Mouse (Mus musculus) macrophage (primary cell): ENCODE results near the gene 2900026A02Rik. TPM values are rescaled to one million over a fixed set of nuclear protein-coding genes. Genes with fewer than 3 reads are reported as not detected.

Source experiments
- H3K27ac ChIP-seq: fragments of 350-480 bp; formaldehyde crosslinking; 2 replicates; pipeline ENCODE4 v1.9.0; 2021
- H3K36me3 ChIP-seq: fragments of 350-480 bp; formaldehyde crosslinking; 2 replicates; pipeline ENCODE4 v1.9.0; 2021; ENCODE audit errors: inconsistent target
- H3K4me3 ChIP-seq: fragments of 350-480 bp; formaldehyde crosslinking; 2 replicates; pipeline ENCODE4 v1.9.0; 2021; ENCODE audit errors: inconsistent target
- H3K79me2 ChIP-seq: fragments of 350-480 bp; formaldehyde crosslinking; 2 replicates; pipeline ENCODE4 v1.9.0; 2021; ENCODE audit errors: inconsistent target
- WGBS: methylation state at CpG from one replicate; pipeline ENCODE4 v1.1.7; 2026; ENCODE audit warnings: inconsistent platforms; ENCODE audit not compliant: missing documents; 5-methylcytosine and 5-hydroxymethylcytosine counted together
- polyA plus RNA-seq: library from polyadenylated mRNA; stranded (reverse); fragments of 250-400 nt; gene quantifications from 3 replicates; pipeline ENCODE4 v1.2.4, GENCODE M21; 2018; ENCODE audit warnings: inconsistent platforms

Gene 2900026A02Rik
- polyA plus RNA-seq, 1 experiment from 2014 or later: 4.3 TPM

DNA sequence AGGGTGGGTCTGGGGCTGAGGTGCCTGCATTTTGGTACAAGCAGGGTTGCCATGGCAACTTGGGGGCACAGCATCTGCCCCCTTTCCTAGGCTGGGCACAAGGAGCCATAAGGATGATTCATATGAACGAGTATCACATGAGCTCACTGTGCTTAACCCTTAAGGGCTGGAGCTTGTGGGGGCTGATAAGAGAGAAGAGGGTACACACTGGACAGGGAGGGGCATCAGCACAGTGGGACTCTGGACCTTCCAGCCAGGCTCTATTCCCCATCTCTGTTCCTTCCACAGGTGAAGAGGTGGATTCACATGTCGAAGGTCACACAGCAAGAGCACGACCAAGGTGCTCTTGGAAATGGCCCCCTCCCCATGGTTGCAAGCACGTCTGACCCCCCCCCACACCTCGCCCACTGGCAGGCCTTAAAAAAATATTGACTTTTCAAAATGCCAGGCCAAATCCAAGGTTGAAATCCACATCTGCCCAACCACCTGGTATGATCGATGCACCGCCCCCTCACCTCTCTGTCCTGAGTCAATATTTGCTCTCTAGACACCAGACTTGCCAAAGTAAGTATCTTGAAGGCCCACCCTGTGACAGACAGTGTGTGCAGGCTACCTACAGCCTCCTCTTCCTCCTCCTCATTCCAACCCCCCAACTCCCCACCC lies 81.8 kb downstream of the 2900026A02Rik start:
- WGBS: 82% methylated on average over 7 of the region's 7 CpGs
- Histone ChIP-seq H3K4me3 (peak overlapping the region; percentile 30; the same call in 1 of the 2 replicates), H3K27ac (no peak overlapping the region), H3K36me3 (no peaks in the 10 kb centered on the region), H3K79me2 (peaks cover 8% of the 10 kb centered on the region; the same call in 1 of the 2 replicates)

GRCm38 (mm10) chr5:113138319-113139063 lies 82.5 kb downstream of the 2900026A02Rik start:
- H3K4me3 ChIP-seq: peak overlapping the region; percentile 30
- H3K27ac ChIP-seq: no peak overlapping the region
- 2% methylated on average over 42 of the region's 43 CpGs for WGBS
- peaks cover 8% of the 10 kb centered on the region; the same call in 1 of the 2 replicates for H3K79me2 ChIP-seq
- H3K36me3 ChIP-seq: no peaks in the 10 kb centered on the region

GRCm38 (mm10) chr5:113137691-113138318 lies 83.2 kb downstream of the 2900026A02Rik start:
- Histone ChIP-seq H3K79me2 (peaks cover 8% of the 10 kb centered on the region; the same call in 1 of the 2 replicates), H3K27ac (no peak overlapping the region)
- whole genome bisulfite sequencing: 23% methylated on average over 30 of the region's 36 CpGs

GRCm38 (mm10) chr5:113136951-113137487 lies 84.0 kb downstream of the 2900026A02Rik start:
- Histone ChIP-seq H3K79me2 (peaks cover 8% of the 10 kb centered on the region; the same call in 1 of the 2 replicates), H3K27ac (no peak overlapping the region), H3K36me3 (no peaks in the 10 kb centered on the region), H3K4me3 (peak overlapping the region; percentile 3; the same call in 1 of the 2 replicates)
- WGBS: 63% methylated on average over 13 of the region's 13 CpGs

More at GRCm38 (mm10) chr5:113137691-113138318, 83.2 kb downstream of the 2900026A02Rik start:
- no peaks in the 10 kb centered on the region for H3K36me3 ChIP-seq
- peak overlapping the region; percentile 30 for H3K4me3 ChIP-seq

DNA sequence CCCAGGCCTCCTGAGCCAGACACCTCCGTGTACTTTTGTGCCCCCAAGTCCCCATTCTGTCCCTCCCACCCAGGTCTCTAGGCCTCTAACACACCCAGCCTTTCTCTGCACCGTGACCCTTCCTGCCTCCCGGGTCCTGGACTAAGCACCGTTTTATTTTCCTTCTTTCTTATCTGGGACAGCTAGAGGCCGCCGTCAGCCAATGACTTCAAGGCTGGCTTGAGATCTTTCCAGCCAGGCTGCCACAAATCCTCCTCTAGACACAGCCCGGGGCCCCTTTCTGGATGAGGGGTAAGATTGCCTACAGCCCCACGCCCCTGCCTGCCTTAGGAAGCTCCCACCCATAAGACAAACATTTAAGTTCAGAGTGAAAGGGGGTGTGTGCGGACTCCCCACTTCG lies 85.5 kb downstream of the 2900026A02Rik start:
- WGBS: 67% methylated on average over 10 of the region's 10 CpGs
- Histone ChIP-seq H3K27ac (no peak overlapping the region), H3K36me3 (no peaks in the 10 kb centered on the region), H3K79me2 (peaks cover 8% of the 10 kb centered on the region; the same call in 1 of the 2 replicates), H3K4me3 (no peak overlapping the region)

DNA sequence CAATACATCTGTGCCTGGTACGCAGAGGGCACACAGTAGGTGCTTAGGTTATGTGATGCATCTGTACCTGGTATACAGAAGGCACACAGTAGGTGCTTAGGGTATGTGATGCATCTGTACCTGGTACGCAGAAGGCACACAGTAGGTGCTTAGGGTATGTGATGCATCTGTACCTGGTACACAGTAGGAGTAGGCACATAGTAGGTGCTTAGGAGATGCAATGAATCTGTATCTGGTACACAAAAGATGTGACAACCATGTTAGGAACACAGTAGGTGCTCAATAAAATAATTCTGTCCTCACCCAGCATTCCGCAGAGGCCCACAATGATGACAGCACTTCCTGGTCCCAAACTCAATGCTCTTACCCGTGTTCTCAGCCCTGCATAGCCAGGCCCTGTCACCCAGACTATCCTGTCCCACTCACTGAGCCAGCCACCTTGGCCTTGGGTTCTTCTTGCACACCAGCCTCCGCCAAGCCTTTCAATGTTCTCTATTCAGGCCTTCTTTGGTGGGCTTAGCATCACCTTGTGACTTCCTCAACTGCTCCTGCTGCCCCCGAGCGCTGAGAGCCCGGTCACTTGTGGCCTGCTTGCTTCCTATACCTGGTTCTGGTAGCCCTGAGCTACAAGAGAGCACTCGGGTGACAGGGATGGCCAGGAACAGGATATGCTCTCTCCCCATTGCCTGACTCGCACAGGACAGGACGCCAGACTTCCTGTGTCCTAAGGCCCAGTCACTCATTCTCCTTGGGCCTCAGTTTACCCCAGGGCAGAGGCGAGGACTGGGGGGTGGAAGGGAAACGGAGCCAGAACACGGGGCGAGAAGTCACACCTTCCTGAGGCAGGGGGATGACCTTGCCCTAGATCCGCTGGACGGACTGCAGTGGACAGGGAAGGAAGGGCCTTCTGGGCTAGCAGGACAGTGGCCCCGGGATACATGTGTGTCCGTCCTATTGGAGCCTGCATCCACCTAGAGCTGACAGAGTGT lies 87.0 kb downstream of the 2900026A02Rik start:
- WGBS: 92% methylated on average over 18 of the region's 19 CpGs
- peaks cover 8% of the 10 kb centered on the region; the same call in 1 of the 2 replicates for H3K79me2 ChIP-seq
- no peaks in the 10 kb centered on the region for H3K36me3 ChIP-seq
- no peak overlapping the region for H3K4me3 ChIP-seq
- peak overlapping the region; percentile 78; the same call in 1 of the 2 replicates for H3K27ac ChIP-seq

DNA sequence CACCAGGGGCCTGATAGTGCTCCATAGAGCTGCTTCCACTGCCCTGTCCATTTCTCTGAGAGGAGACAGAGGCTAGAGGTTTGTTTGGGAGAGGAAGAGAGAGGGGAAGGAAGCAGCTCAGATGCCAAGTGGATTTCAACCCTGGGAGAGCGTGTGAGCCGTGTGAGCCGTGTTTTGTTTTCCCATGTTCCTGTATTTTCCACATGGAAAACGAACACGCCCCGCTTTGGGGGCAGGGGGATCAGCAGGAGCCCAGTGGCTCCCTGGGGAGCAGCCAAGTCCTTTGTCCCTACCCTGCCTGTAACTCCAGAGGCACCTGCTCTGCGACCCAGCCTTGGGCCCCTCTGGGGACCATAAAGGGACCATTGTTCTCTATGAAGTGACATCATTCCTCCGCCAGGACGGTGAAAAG lies 88.0 kb downstream of the 2900026A02Rik start:
- Histone ChIP-seq H3K79me2 (peaks cover 8% of the 10 kb centered on the region; the same call in 1 of the 2 replicates), H3K27ac (peak overlapping the region; percentile 78), H3K36me3 (no peaks in the 10 kb centered on the region), H3K4me3 (no peak overlapping the region)
- 71% methylated on average over 9 of the region's 9 CpGs for WGBS

DNA sequence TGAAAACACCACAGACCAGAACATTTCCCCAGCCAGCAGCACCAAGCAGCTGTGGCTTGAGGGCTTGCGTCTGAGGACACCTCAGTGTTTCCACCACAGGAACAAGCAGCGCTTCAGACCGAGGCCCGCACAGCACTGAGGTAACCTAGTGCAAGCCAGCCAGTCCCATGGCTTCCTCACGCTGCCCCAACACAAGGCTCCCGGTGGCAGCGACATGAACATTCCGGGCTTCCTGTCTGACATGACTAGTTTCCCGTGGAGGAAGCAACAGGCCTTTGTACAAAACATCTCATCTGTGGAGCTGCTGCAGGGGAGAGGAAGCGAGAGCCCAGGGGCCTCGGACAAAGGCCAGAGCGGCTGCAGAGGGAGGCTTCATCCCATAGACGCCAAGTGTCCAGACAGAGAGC lies 88.4 kb downstream of the 2900026A02Rik start:
- Histone ChIP-seq H3K4me3 (no peak overlapping the region), H3K27ac (peak overlapping the region; percentile 78), H3K36me3 (no peaks in the 10 kb centered on the region), H3K79me2 (peaks cover 8% of the 10 kb centered on the region; the same call in 1 of the 2 replicates)
- WGBS: 10% methylated on average over 13 of the region's 13 CpGs

DNA sequence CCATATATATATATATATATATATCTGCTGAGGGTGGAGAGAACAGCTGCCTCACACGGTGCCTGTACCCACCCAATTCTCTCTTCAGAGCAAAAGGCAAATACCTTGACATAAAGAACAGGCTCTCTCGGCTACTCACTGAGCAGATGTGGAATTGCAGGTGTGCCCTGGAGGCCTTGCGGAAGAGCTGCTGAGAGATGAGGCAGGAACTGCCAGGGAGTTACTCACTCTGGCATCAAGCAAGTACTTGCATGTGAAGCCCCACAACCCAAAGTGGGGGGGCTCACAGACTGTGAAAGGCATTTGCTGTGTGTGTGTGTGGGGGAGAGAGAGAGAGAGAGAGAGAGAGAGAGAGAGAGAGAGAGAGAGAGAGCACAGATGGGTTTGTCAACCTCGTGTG lies 92.6 kb downstream of the 2900026A02Rik start:
- no peak overlapping the region for H3K4me3 ChIP-seq
- no peaks in the 10 kb centered on the region; the same call in 1 of the 2 replicates for H3K79me2 ChIP-seq
- 98% methylated on average over 4 of the region's 4 CpGs for WGBS
- no peaks in the 10 kb centered on the region for H3K36me3 ChIP-seq
- no peak overlapping the region for H3K27ac ChIP-seq

DNA sequence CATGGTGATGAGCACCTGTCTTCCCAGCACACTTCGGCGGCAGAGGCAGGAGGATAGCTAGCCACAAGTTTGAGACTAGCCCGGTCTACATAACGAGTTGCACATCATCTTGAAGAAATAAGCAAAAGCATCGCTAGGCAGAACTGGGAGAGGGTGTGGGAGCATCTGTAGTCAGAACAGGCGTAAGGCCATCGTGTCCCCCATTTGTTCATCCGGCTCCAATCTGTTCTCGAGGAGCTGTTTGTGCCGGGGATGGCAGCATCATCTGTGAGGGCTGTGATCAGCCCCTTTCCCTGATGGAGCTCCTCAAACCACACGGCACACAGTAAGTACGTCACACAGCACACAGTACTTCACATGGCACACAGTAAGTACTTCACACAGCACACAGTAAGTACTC lies 94.6 kb downstream of the 2900026A02Rik start:
- 96% methylated on average over 12 of the region's 12 CpGs for WGBS
- no peak overlapping the region for H3K4me3 ChIP-seq
- no peaks in the 10 kb centered on the region; the same call in 1 of the 2 replicates for H3K79me2 ChIP-seq
- no peak overlapping the region for H3K27ac ChIP-seq
- H3K36me3 ChIP-seq: no peaks in the 10 kb centered on the region

- Histone ChIP-seq H3K79me2 (no peaks in the 10 kb centered on the region), H3K4me3 (no peak overlapping the region), H3K36me3 (no peaks in the 10 kb centered on the region), H3K27ac (no peak overlapping the region)
- WGBS: 94% methylated on average over 9 of the region's 10 CpGs
Measured at GRCm38 (mm10) chr5:113123693-113124092, 97.3 kb downstream of the 2900026A02Rik start.

GRCm38 (mm10) chr5:113122326-113123054 lies 98.5 kb downstream of the 2900026A02Rik start:
- Histone ChIP-seq H3K36me3 (no peaks in the 10 kb centered on the region), H3K4me3 (no peak overlapping the region), H3K27ac (peak overlapping the region; percentile 60), H3K79me2 (peaks cover 8% of the 10 kb centered on the region; the same call in 1 of the 2 replicates)
- 41% methylated on average over 9 of the region's 12 CpGs for WGBS

GRCm38 (mm10) chr5:113121591-113121875 lies 99.5 kb downstream of the 2900026A02Rik start:
- Histone ChIP-seq H3K36me3 (no peaks in the 10 kb centered on the region), H3K27ac (peak overlapping the region; percentile 60), H3K4me3 (no peak overlapping the region), H3K79me2 (peaks cover 11% of the 10 kb centered on the region; the same call in 1 of the 2 replicates)
- WGBS: 90% methylated on average over 6 of the region's 6 CpGs
